In the genomic region with DNA sequence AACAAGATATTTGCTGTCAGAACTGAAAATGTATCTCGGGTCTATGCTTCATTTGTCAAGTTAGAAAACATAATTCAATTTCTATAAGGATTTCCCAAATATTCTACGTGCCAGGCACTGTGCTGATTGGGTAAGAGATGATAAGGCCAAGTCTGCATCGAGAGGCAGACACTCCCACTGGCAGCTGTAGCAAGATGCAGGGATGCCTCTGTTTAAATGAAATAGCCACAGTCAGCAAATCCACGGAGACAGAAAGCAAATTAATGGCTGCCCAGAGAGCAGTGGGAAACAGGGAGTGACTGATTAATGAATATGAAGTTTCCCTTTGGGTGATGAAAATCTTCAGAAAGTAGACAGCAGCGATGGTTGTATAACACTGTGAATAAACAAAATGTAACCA, we compare ENCODE assay signal across 28 mouse cellular contexts.
DNase-seq lines count a peak whose midpoint lies in the region; ATAC-seq lines count a peak whose summit lies in the region.
"Had no signal": no experiment of that assay in that cellular context is flagged by ENCODE, and none has a peak within 500 bp of the region (broad histone marks: within the 10 kb centered on the region; RNA-seq: fewer than 3 reads in every experiment).

No protein-coding gene starts in this region.

- H3K4me2 ChIP-seq in forebrain, embryonic 14.5 days (ENCODE audit: low read length), result no peak overlapping the region
- no peak overlapping the region for H3K4me2 ChIP-seq in forebrain, embryonic 13.5 days
- no peak overlapping the region for H3K4me2 ChIP-seq in midbrain, embryonic 14.5 days (ENCODE audit: low read length)
- H3K4me2 ChIP-seq in midbrain, embryonic 11.5 days, result no peak overlapping the region
- H3K4me2 ChIP-seq: embryonic facial prominence, embryonic 12.5 days; embryonic facial prominence, embryonic 15.5 days; heart, embryonic 12.5 days; heart, embryonic 15.5 days; hindbrain, embryonic 12.5 days; intestine, embryonic 15.5 days had no signal

- no peak for ATAC-seq in forebrain, embryonic 14.5 days
- no peak for ATAC-seq in forebrain, embryonic 13.5 days
- no peak for ATAC-seq in midbrain, embryonic 14.5 days (ENCODE audit: low FRiP score, low TSS enrichment)
- no peak for ATAC-seq in midbrain, embryonic 11.5 days (ENCODE audit: low FRiP score)
- ATAC-seq: activated CD4-positive, CD25-positive, alpha-beta regulatory T cell, adult 4 months; CD4-positive, CD25-positive, alpha-beta regulatory T cell, adult 4 months; forebrain, embryonic 16.5 days; hindbrain, embryonic 16.5 days; intestine, embryonic 15.5 days had no signal

- peak; percentile 12 for DNase-seq in forebrain, embryonic 14.5 days (ENCODE audit: low spot score)
- peak; percentile 23 for DNase-seq in midbrain, embryonic 14.5 days
- DNase-seq in midbrain, embryonic 11.5 days (ENCODE audit: low spot score, missing footprints), result no peak
- peak; percentile 13 for DNase-seq in Muller cell, postnatal 12 days (ENCODE audit: inconsistent ontology term)
- DNase-seq in brain, adult 2 months (ENCODE audit: low read depth, low spot score), result peak; percentile 2
- DNase-seq in kidney, adult 11 months, result no peak
- DNase-seq in gastrocnemius, postnatal 10 days, result no peak
- DNase-seq: adrenal gland, postnatal 10 days; adrenal gland, postnatal 36 days; cerebellum, adult 11-12 months; cerebellum, adult 8-10 months; cerebellum, postnatal 14 days; gastrocnemius, postnatal 14 days; heart, adult 18-20 months; heart, postnatal 10 days; heart, postnatal 4 days; kidney, adult 18-20 months had no signal

- no peak overlapping the region for H3K27ac ChIP-seq in forebrain, embryonic 14.5 days (ENCODE audit: low read depth, low read length)
- H3K27ac ChIP-seq in forebrain, embryonic 13.5 days, result no peak overlapping the region
- no peak overlapping the region for H3K27ac ChIP-seq in midbrain, embryonic 14.5 days (replicated peaks; ENCODE audit: low read depth, low read length)
- H3K27ac ChIP-seq in midbrain, embryonic 11.5 days (ENCODE audit: low read depth, low read length), result no peak overlapping the region
- H3K27ac ChIP-seq: embryonic facial prominence, embryonic 12.5 days; embryonic facial prominence, embryonic 15.5 days; heart, embryonic 15.5 days; hindbrain, embryonic 12.5 days; intestine, embryonic 15.5 days had no signal

- H3K9me3 ChIP-seq in forebrain, embryonic 14.5 days (replicated peaks; ENCODE audit: control insufficient read depth, low read length), result no peaks in the 10 kb centered on the region
- 0 out of 2 replicates have a peak, but pooled peaks cover 3% of the 10 kb centered on the region for H3K9me3 ChIP-seq in forebrain, embryonic 13.5 days (replicated peaks)
- H3K9me3 ChIP-seq in midbrain, embryonic 14.5 days (ENCODE audit: control insufficient read depth, low read length), result no peaks in the 10 kb centered on the region; the same call in 1 of the 2 replicates
- no peaks in the 10 kb centered on the region; the same call in 1 of the 2 replicates for H3K9me3 ChIP-seq in midbrain, embryonic 11.5 days (ENCODE audit: control insufficient read depth, low read length)
- H3K9me3 ChIP-seq: embryonic facial prominence, embryonic 15.5 days; heart, embryonic 12.5 days; heart, embryonic 15.5 days; intestine, embryonic 15.5 days had no signal

- H3K9ac ChIP-seq in forebrain, embryonic 14.5 days (ENCODE audit: low read length), result no peak overlapping the region
- H3K9ac ChIP-seq in forebrain, embryonic 13.5 days, result no peak overlapping the region
- no peak overlapping the region for H3K9ac ChIP-seq in midbrain, embryonic 14.5 days (replicated peaks; ENCODE audit: low read length)
- no peak overlapping the region for H3K9ac ChIP-seq in midbrain, embryonic 11.5 days (ENCODE audit: low read length)
- H3K9ac ChIP-seq: embryonic facial prominence, embryonic 12.5 days; embryonic facial prominence, embryonic 15.5 days; heart, embryonic 12.5 days; heart, embryonic 15.5 days; hindbrain, embryonic 12.5 days; intestine, embryonic 15.5 days had no signal

- no peaks in the 10 kb centered on the region for H3K27me3 ChIP-seq in forebrain, embryonic 14.5 days (replicated peaks; ENCODE audit: control insufficient read depth, insufficient read depth, low read length)
- H3K27me3 ChIP-seq in forebrain, embryonic 13.5 days, result no peaks in the 10 kb centered on the region
- no peaks in the 10 kb centered on the region for H3K27me3 ChIP-seq in midbrain, embryonic 14.5 days (ENCODE audit: control insufficient read depth, insufficient read depth, low read length)
- no peaks in the 10 kb centered on the region for H3K27me3 ChIP-seq in midbrain, embryonic 11.5 days (ENCODE audit: control insufficient read depth, insufficient read depth, low read length)
- H3K27me3 ChIP-seq: embryonic facial prominence, embryonic 12.5 days; embryonic facial prominence, embryonic 15.5 days; heart, embryonic 12.5 days; heart, embryonic 15.5 days; hindbrain, embryonic 12.5 days; intestine, embryonic 15.5 days had no signal

- no peaks in the 10 kb centered on the region for H3K4me1 ChIP-seq in forebrain, embryonic 14.5 days (ENCODE audit: control insufficient read depth, insufficient read depth, low read length)
- H3K4me1 ChIP-seq in forebrain, embryonic 13.5 days, result no peaks in the 10 kb centered on the region
- no peaks in the 10 kb centered on the region for H3K4me1 ChIP-seq in midbrain, embryonic 14.5 days (ENCODE audit: control insufficient read depth, insufficient read depth, low read length)
- H3K4me1 ChIP-seq in midbrain, embryonic 11.5 days (ENCODE audit: control insufficient read depth, insufficient read depth, low read length), result no peaks in the 10 kb centered on the region
- H3K4me1 ChIP-seq: embryonic facial prominence, embryonic 12.5 days; embryonic facial prominence, embryonic 15.5 days; heart, embryonic 12.5 days; heart, embryonic 15.5 days; hindbrain, embryonic 12.5 days; intestine, embryonic 15.5 days had no signal

- no peak overlapping the region for H3K4me3 ChIP-seq in forebrain, embryonic 14.5 days (ENCODE audit: low read depth, low read length)
- no peak overlapping the region for H3K4me3 ChIP-seq in forebrain, embryonic 13.5 days
- no peak overlapping the region for H3K4me3 ChIP-seq in midbrain, embryonic 14.5 days (replicated peaks; ENCODE audit: low read depth, low read length)
- H3K4me3 ChIP-seq in midbrain, embryonic 11.5 days (ENCODE audit: low read depth, low read length), result no peak overlapping the region
- H3K4me3 ChIP-seq: embryonic facial prominence, embryonic 12.5 days; embryonic facial prominence, embryonic 15.5 days; heart, embryonic 12.5 days; heart, embryonic 15.5 days; hindbrain, embryonic 12.5 days; intestine, embryonic 15.5 days had no signal

- 68% methylated on average over 5 of the region's 5 CpGs for WGBS in forebrain, embryonic 14.5 days
- WGBS in forebrain, embryonic 13.5 days, result 69% methylated on average over 5 of the region's 5 CpGs
- 71% methylated on average over 5 of the region's 5 CpGs for WGBS in midbrain, embryonic 14.5 days
- 80% methylated on average over 5 of the region's 5 CpGs for WGBS in midbrain, embryonic 11.5 days

- no peaks in the 10 kb centered on the region for H3K36me3 ChIP-seq in forebrain, embryonic 14.5 days (ENCODE audit: control insufficient read depth, insufficient read depth, low read length)
- no peaks in the 10 kb centered on the region for H3K36me3 ChIP-seq in forebrain, embryonic 13.5 days (ENCODE audit: poor library complexity, severe bottlenecking)
- H3K36me3 ChIP-seq in midbrain, embryonic 14.5 days (ENCODE audit: control insufficient read depth, insufficient read depth, low read length), result no peaks in the 10 kb centered on the region
- H3K36me3 ChIP-seq in midbrain, embryonic 11.5 days (ENCODE audit: control insufficient read depth, insufficient read depth, low read length), result no peaks in the 10 kb centered on the region
- H3K36me3 ChIP-seq: embryonic facial prominence, embryonic 12.5 days; embryonic facial prominence, embryonic 15.5 days; heart, embryonic 12.5 days; heart, embryonic 15.5 days; hindbrain, embryonic 12.5 days; intestine, embryonic 15.5 days had no signal

Comparison
In these comparisons a context has a peak if more than half of its experiments do, and no peak if none do; other contexts are left out.
1. DNase-seq: peak in forebrain, embryonic 14.5 days (single experiment), midbrain, embryonic 14.5 days (single experiment), Muller cell, postnatal 12 days (single experiment) and brain, adult 2 months (single experiment); none in midbrain, embryonic 11.5 days (single experiment), kidney, adult 11 months (single experiment) and gastrocnemius, postnatal 10 days (single experiment).